Mouse (Mus musculus): ENCODE results near the gene Ate1. TPM values are rescaled to one million over a fixed set of nuclear protein-coding genes. Genes with fewer than 3 reads are reported as not detected.

The Ate1 gene
- polyA plus RNA-seq, 1 experiment, result 38.7 TPM

GRCm38 (mm10) chr7:130380769-130381355, 139.3 kb downstream of the Ate1 start:
- no peak overlapping the region for H3K27ac ChIP-seq (ENCODE audit: insufficient read depth, low read length)
- H3K4me1 ChIP-seq (ENCODE audit: control insufficient read depth, insufficient read depth, low read length), result peaks cover 9% of the 10 kb centered on the region
- TF ChIP-seq CTCF (IDR thresholded peaks at IDR 0.05; ENCODE audit: borderline replicate concordance, insufficient read depth, low read length), result no peak
- no peak for TF ChIP-seq POLR2A (IDR thresholded peaks at IDR 0.05; ENCODE audit: low read depth, low read length)
- no peak overlapping the region for H3K4me3 ChIP-seq (ENCODE audit: insufficient read depth, low read length)

GRCm38 (mm10) chr7:130380367-130380766, 139.8 kb downstream of the Ate1 start:
- H3K27ac ChIP-seq (ENCODE audit: insufficient read depth, low read length), result peak overlapping the region; percentile 72
- H3K4me3 ChIP-seq (ENCODE audit: insufficient read depth, low read length), result no peak overlapping the region
- TF ChIP-seq POLR2A (IDR thresholded peaks at IDR 0.05; ENCODE audit: low read depth, low read length), result no peak
- TF ChIP-seq CTCF (IDR thresholded peaks at IDR 0.05; ENCODE audit: borderline replicate concordance, insufficient read depth, low read length), result no peak
- peaks cover 9% of the 10 kb centered on the region for H3K4me1 ChIP-seq (ENCODE audit: control insufficient read depth, insufficient read depth, low read length)

- Histone ChIP-seq H3K4me3 (ENCODE audit: insufficient read depth, low read length) (no peak overlapping the region), H3K27ac (ENCODE audit: insufficient read depth, low read length) (peak overlapping the region; percentile 72), H3K4me1 (ENCODE audit: control insufficient read depth, insufficient read depth, low read length) (peaks cover 9% of the 10 kb centered on the region)
- TF ChIP-seq POLR2A (IDR thresholded peaks at IDR 0.05; ENCODE audit: low read depth, low read length) (no peak), CTCF (IDR thresholded peaks at IDR 0.05; ENCODE audit: borderline replicate concordance, insufficient read depth, low read length) (no peak)
These were observed 140.3 kb downstream of the Ate1 start for GRCm38 (mm10) chr7:130379886-130380285.

- Histone ChIP-seq H3K4me3 (ENCODE audit: insufficient read depth, low read length) (no peak overlapping the region), H3K4me1 (ENCODE audit: control insufficient read depth, insufficient read depth, low read length) (peaks cover 9% of the 10 kb centered on the region), H3K27ac (ENCODE audit: insufficient read depth, low read length) (no peak overlapping the region)
- TF ChIP-seq POLR2A (IDR thresholded peaks at IDR 0.05; ENCODE audit: low read depth, low read length) (no peak), CTCF (IDR thresholded peaks at IDR 0.05; ENCODE audit: borderline replicate concordance, insufficient read depth, low read length) (no peak)
These were observed 141.9 kb downstream of the Ate1 start for GRCm38 (mm10) chr7:130378308-130378707.

GRCm38 (mm10) chr7:130374311-130374710, 145.9 kb downstream of the Ate1 start:
- Histone ChIP-seq H3K27ac (ENCODE audit: insufficient read depth, low read length) (no peak overlapping the region), H3K4me3 (ENCODE audit: insufficient read depth, low read length) (no peak overlapping the region)
- TF ChIP-seq POLR2A (IDR thresholded peaks at IDR 0.05; ENCODE audit: low read depth, low read length), result no peak
- no peak for TF ChIP-seq CTCF (IDR thresholded peaks at IDR 0.05; ENCODE audit: borderline replicate concordance, insufficient read depth, low read length)

GRCm38 (mm10) chr7:130368827-130369641, 151.1 kb downstream of the Ate1 start:
- H3K4me3 ChIP-seq (ENCODE audit: insufficient read depth, low read length), result no peak overlapping the region
- no peak for TF ChIP-seq POLR2A (IDR thresholded peaks at IDR 0.05; ENCODE audit: low read depth, low read length)
- no peak for TF ChIP-seq CTCF (IDR thresholded peaks at IDR 0.05; ENCODE audit: borderline replicate concordance, insufficient read depth, low read length)
- H3K27ac ChIP-seq (ENCODE audit: insufficient read depth, low read length), result no peak overlapping the region
- H3K4me1 ChIP-seq (ENCODE audit: control insufficient read depth, insufficient read depth, low read length), result no peaks in the 10 kb centered on the region

More at GRCm38 (mm10) chr7:130374311-130374710, 145.9 kb downstream of the Ate1 start:
- no peaks in the 10 kb centered on the region for H3K4me1 ChIP-seq (ENCODE audit: control insufficient read depth, insufficient read depth, low read length)

- Histone ChIP-seq H3K27ac (ENCODE audit: insufficient read depth, low read length) (no peak overlapping the region), H3K4me3 (ENCODE audit: insufficient read depth, low read length) (no peak overlapping the region)
These were observed 151.9 kb downstream of the Ate1 start for GRCm38 (mm10) chr7:130368036-130368826.

GRCm38 (mm10) chr7:130367222-130368035, 152.7 kb downstream of the Ate1 start:
- no peaks in the 10 kb centered on the region for H3K4me1 ChIP-seq (ENCODE audit: control insufficient read depth, insufficient read depth, low read length)
- TF ChIP-seq CTCF (IDR thresholded peaks at IDR 0.05; ENCODE audit: borderline replicate concordance, insufficient read depth, low read length) (no peak), POLR2A (IDR thresholded peaks at IDR 0.05; ENCODE audit: low read depth, low read length) (no peak)
- no peak overlapping the region for H3K4me3 ChIP-seq (ENCODE audit: insufficient read depth, low read length)
- no peak overlapping the region for H3K27ac ChIP-seq (ENCODE audit: insufficient read depth, low read length)

More at GRCm38 (mm10) chr7:130368036-130368826, 151.9 kb downstream of the Ate1 start:
- H3K4me1 ChIP-seq (ENCODE audit: control insufficient read depth, insufficient read depth, low read length), result no peaks in the 10 kb centered on the region
- TF ChIP-seq CTCF (IDR thresholded peaks at IDR 0.05; ENCODE audit: borderline replicate concordance, insufficient read depth, low read length), result no peak
- no peak for TF ChIP-seq POLR2A (IDR thresholded peaks at IDR 0.05; ENCODE audit: low read depth, low read length)

GRCm38 (mm10) chr7:130365711-130366110, 154.5 kb downstream of the Ate1 start:
- no peak for TF ChIP-seq CTCF (IDR thresholded peaks at IDR 0.05; ENCODE audit: borderline replicate concordance, insufficient read depth, low read length)
- H3K4me1 ChIP-seq (ENCODE audit: control insufficient read depth, insufficient read depth, low read length), result no peaks in the 10 kb centered on the region

More at GRCm38 (mm10) chr7:130365711-130366110, 154.5 kb downstream of the Ate1 start:
- H3K27ac ChIP-seq (ENCODE audit: insufficient read depth, low read length), result no peak overlapping the region
- no peak overlapping the region for H3K4me3 ChIP-seq (ENCODE audit: insufficient read depth, low read length)

Other genes starting within 250 kb of the Ate1 start
- gene Nsmce4a, start 52.7 kb upstream of the Ate1 start, polyA plus RNA-seq (2011; ENCODE audit: insufficient read length, low read depth, missing spikeins), result 55.1 and 67.9 TPM in 2 replicates
- 43.4 and 53.0 TPM in 2 replicates for gene Tacc2, start 57.1 kb upstream of the Ate1 start, polyA plus RNA-seq (2011; ENCODE audit: insufficient read length, low read depth, missing spikeins)